Mouse (Mus musculus): Measurements from ENCODE around the gene Cyb561d2.
"Not testable (repeated sequence)": the region's sequence is repeated elsewhere in the genome, so short reads cannot be mapped to it uniquely, and the experiment has no call there.

Cyb561d2 gene

DNA sequence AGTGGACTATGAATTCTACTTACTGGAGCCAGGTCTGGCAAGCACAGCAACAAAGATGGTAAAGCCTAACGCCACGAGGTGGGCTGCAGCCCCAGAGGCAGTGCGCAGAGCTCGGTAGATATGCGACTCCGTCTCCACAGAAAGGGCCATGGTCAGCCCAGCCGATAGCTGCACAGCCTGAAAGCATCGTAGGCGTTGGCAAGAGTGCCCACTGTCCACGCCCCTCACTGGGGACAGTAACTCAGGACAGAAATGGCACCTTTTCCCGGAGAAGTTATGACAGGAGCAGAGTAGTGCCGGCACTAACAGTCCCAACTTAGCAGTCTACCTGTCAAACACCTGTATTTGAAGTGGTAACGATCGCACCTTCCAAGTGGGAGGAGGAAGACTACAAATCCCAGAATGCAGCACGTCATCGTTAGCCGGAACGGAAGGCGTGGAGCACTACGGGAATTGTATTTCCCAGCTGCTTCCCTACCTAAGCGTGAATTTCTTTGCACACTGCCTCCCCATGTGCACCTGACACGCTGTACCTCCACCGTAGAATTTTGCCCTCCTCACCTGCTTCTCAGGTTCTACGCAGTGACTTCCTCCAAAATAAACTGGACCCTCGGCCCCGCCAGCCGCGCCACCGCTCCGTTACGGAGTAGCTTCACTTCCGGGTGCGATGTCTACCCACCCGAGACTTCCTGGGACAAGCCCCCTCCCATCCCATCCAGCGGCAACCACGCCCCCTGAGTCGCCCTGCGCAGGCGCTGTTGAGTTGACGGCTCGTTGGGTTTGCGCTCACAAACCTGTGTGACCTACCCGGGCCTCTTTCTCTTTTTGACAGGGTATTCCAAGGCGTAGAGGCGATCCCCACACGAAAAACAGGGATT lies at the start of gene Cyb561d2, which contains the start of gene Nprl2:
Gene Cyb561d2, minus strand, starts transcription at position 720 of the 878 bp plus-strand sequence.
Gene Nprl2, plus strand, starts transcription at position 753 of the 878 bp plus-strand sequence.
- DNase-seq (ENCODE audit: low spot score) = peak; percentile 96

DNA sequence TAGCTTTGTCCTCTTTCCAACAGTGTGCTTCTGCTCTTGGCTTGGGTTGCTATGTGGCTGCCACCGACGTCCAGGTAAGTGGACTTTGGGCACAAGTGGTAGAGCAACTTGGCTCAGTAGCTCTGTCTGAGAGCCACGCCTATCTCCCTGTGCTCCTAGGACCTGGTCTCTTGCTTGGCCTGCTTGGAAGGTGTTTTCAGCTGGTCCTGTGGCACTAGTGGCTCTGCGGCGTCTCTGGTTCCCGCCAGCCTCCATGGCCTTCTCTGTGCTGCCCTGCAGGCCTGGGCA lies 48.7 kb upstream of the Cyb561d2 start:
- no peak for DNase-seq (ENCODE audit: low spot score)

DNA sequence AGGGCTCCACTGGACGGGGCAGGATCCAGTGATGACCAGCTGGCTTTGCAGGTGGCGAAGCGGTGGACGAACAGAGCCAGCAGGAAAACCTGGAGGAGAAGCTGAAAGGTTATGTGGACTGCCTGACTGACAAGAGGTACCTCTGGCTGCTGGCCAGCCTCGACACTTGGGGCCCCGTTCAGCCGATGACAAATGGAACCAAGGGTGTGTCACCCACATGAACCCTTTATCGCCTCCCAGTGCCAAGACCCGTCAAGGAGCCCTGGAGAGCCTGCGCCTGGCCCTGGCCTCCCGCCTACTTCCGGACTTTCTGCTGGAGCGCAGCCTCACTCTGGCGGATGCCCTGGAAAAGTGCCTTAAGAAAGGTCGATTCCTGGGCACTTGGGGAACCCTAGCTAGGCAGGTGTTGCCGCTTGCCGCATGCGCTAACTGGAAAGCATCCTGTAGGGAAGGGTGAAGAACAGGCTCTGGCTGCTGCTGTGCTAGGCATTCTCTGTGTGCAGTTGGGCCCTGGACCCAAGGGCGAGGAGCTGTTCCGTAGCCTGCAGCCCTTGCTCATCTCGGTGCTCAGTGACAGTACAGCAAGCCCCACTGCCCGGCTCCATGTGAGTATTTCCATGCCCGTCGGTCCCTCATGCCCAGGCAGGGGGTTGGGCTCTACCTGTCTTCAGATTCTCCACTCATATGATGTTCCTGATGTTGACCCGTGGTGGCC lies 48.2 kb upstream of the Cyb561d2 start:
- peak; percentile 89 for DNase-seq (ENCODE audit: low spot score)

DNA sequence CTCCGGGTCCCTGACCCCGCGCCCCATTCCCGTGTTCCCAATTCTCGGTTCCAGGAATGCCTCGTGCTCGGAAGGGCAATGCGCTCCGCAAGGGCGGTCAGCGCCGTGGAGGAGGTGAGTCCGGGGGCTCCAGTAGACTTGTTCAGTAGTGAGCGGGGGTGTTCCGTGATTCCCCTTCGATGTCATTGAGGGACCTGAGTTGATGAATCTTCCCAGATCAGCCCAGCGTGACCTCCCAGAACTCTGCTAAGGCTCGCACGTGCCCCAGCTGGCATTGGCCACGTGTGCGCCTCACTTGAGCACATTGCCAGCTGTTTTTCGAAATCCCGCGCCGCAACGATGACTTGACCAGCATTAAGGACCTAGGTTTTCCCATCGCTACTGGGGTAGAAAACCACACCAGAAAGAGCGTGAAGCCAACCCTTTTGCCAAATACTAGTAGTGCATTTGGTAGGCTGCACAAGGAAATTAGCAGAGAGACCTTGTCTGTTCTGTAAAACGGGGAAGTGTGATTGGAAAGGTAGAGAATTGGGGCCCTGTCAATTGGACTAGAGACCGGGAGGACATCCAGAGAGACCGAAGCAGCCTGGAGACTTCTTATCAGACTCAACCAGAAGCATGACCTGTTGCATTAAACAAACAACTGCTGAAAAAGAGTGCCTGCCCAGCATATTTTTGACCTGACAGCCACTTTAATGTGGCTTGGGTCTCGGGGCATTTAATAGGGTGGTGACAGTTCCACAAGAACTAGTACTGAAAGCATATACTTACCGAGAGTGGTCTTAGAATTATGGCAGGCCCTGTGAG lies 46.0 kb upstream of the Cyb561d2 start:
- DNase-seq (ENCODE audit: low spot score) = no peak

DNA sequence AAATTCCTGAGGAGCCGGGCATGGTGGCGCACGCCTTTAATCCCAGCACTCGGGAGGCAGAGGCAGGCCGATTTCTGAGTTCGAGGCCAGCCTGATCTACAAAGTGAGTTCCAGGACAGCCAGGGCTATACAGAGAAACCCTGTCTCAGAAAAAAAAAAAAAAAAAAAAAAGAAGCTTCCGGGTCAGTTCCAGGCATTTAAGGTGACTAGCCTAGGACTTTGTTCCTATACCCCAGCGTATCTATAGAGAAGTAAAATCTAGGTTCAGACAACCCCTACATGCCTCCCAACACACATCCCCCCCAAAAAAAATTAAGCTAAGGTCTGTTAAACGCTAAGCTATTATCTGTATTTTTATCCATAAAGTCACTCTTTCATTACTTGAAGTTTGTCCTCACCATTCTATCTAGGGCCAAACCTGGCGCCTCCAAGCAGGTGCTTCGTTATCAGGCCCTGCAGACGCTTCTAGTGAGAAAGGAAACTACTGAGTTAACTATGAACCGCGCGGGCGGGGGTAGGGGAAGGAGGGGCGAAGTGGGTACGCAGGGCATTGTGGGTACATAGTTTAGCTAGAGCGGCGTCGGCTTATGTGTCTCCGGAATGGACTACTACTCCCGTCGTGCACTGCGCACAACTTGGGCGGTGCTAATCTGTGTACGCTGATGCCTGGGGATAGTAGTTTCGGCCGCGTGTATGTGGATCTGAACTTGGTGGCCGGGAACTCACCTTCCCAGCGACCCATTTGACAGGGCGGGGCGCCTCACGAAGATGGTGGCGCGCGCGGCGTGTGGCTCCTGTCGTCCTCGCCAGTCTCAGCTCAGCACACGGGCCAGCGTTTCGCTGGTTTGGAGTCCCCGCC lies 45.2 kb upstream of the Cyb561d2 start, which contains the start of gene Ifrd2:
Gene Ifrd2, plus strand, starts transcription at position 669 of the 859 bp plus-strand sequence.
- DNase-seq (ENCODE audit: low spot score) = peak; percentile 99

DNA sequence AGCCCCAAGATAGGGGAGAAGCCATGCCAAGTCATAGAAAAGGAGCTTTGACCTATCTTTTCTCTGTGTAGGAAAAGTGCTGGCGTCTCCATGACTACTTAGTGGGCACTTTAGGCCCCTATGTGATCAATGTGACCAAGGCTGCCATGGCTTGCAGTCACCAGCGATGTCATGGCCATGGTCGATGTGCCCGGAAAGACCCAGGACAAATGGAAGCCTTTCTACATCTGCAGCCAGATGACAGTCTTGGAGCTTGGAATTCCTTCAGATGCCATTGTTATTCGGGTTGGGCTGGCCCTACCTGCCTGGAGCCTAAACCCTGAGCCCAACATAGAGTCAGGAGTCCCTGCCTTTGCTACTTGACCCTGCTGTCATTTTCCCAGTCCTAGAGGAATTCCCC lies 44.5 kb upstream of the Cyb561d2 start:
- DNase-seq (ENCODE audit: low spot score) = no peak

DNA sequence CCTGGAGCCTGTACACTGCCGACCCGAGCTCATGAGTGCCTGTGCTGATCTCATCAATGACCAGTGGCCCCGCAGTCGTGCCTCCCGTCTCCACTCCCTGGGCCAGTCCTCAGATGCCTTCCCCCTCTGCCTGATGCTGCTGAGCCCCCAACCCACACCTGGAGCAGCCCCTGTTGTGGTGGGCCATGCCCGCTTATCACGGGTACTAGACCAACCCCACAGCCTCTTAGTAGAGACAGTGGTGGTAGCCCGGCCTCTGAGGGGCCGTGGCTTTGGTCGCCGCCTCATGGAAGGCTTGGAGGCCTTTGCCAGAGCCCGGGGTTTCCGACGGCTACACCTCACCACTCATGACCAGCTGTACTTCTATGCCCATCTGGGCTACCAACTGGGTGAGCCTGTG lies 41.2 kb upstream of the Cyb561d2 start:
- DNase-seq (ENCODE audit: low spot score) = no peak

DNA sequence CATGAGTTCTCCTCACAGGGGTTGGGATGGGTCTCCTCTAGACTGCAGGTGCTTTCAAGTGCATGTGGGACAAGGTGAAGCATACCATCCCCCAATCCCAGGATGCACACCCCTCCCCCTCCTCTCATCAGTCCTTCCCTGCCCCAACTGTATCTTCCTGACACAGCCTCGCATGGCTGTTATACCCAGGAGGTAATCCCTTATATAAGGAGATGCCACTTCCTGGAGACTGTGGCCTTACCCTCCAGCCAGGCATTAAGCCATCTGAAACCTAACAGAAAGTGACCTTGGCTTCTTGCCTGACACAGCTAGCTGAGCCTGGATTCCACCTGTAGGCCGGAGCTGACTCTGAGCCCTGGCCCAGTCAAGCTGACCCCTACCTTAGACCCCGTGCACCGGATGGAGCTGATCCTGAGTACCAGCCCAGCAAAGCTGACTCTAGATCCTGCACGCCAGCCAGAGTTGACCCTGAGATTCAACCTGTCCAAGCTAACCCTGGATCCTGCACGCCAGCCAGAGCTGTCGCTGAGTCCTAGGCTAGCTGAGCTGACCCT lies 40.6 kb upstream of the Cyb561d2 start:
- DNase-seq (ENCODE audit: low spot score) = no peak

DNA sequence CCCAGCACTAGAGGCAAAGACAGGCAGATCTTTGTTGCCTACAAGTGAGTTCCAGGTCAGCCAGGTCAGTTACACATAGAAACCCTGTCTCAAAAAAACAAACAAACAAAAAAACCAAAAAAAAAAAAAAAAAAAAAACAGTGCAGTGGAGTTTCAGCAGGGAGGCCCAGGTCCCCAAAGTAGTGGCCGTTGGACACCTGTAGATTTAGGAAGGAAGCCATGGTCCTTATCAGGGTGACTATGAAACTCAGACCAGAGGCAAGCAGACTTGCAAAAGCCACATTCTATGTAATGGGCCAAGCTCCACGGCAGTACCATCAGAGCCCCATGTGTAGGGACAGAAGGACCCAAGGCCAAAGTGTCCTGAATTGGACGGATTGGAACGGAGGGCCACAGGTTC lies 39.6 kb upstream of the Cyb561d2 start:
- no peak for DNase-seq (ENCODE audit: low spot score)

DNA sequence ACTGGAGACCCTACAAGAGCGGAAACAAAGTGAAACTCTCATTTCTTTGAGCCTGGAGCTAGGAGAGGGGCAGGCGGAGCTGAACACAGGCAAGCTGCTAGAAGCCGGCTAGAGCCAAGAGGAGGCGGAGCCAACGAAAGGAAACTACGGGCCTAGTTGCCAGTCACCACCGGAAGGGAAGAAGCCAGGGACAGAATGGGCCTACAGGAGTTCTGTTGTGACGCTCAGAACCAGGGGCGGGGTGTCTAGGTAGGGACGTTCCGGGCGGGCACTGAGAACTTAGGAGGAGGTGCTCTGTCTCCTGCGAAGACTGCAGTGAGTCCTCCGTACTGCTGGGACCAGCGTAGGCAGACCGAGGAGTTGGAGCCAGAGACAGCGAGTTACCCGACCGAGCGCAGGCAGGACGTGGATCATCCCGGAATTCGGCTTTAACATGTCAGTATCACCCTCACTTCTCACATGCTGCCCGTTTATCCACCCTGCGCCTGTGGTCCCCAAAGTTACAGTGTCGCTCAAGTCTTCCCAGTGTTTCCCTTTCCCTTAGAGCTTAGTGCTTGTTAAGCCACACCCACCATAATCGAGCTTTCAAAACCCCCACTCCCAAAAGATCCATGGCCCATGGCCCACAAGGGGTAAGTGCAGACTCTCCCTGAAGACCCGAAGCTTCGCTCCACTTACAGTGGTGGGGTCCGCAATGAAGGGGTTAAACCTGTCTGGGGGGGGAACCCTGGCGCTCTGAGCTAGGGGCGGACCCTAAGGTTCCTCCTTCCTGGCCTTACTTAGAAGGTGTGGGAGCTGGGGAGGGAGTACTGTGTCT lies 38.7 kb upstream of the Cyb561d2 start, which contains the start of gene Hyal3:
Gene Hyal3, plus strand, starts transcription at position 318 of the 817 bp plus-strand sequence.
- DNase-seq (ENCODE audit: low spot score) = peak; percentile 96

DNA sequence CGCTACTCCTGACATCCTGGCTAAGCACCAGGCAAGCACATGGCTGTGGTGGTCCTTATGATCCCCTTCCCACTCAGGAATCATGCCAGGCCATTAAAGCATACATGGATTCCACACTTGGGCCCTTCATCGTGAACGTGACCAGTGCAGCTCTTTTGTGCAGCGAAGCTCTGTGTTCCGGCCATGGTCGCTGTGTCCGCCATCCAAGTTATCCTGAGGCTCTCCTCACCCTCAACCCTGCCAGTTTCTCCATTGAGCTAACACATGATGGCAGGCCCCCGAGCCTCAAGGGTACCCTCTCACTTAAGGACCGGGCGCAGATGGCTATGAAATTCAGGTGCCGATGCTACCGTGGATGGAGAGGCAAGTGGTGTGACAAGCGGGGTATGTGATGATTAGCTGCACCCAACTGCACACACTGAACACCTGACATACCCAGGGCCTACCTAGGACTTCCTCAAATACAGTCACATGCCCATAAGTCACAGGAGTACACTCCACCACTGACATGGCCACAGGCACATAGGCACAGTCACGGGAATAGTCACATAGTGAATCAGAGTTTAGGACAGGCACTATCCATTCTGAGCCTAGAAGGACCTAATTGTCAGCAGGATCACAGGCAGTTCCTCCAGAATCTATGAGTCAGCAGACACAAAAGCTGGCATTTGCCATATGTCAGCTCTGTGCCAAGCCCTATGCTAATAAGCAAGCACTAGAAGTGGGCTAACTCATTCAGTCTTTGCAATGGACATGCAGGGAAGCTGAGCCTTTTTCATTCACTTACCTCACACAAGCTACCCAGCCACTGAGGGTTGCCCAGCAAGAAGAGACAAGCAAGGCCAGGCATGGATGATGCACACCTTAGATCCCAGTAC lies 37.3 kb upstream of the Cyb561d2 start:
- DNase-seq (ENCODE audit: low spot score) = no peak

DNA sequence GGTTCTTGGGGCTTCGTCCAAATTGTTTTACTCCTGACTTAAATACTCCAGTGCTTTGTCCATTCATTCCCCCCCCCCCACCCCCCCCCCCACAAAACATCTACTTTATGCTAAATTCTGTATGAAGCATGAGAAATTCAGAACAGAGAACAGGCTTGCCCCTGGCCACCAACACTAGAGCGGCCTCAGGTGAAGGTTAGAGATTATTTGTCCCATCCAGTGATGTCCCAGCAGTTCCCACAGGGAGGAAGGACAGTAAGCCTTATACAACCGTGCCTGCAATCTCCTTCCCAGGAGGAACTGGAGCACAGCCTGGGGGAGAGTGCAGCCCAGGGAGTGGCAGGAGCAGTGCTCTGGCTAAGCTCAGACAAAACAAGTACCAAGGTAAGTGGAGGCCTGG lies 36.6 kb upstream of the Cyb561d2 start, which contains the start of gene Naa80:
Gene Naa80, plus strand, starts transcription at position 301 of the 400 bp plus-strand sequence.
- DNase-seq (ENCODE audit: low spot score) = no peak

DNA sequence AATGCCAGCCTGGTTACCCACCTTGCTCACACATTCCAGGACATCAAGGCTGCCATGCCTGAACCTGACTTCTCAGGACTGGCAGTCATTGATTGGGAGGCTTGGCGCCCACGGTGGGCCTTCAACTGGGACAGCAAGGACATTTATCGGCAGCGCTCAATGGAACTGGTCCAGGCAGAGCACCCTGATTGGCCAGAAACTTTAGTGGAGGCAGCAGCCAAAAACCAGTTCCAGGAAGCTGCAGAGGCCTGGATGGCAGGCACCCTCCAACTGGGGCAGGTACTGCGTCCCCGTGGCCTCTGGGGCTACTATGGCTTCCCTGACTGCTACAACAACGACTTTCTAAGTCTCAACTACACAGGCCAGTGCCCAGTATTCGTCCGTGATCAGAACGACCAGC lies 35.9 kb upstream of the Cyb561d2 start:
- no peak for DNase-seq (ENCODE audit: low spot score)

DNA sequence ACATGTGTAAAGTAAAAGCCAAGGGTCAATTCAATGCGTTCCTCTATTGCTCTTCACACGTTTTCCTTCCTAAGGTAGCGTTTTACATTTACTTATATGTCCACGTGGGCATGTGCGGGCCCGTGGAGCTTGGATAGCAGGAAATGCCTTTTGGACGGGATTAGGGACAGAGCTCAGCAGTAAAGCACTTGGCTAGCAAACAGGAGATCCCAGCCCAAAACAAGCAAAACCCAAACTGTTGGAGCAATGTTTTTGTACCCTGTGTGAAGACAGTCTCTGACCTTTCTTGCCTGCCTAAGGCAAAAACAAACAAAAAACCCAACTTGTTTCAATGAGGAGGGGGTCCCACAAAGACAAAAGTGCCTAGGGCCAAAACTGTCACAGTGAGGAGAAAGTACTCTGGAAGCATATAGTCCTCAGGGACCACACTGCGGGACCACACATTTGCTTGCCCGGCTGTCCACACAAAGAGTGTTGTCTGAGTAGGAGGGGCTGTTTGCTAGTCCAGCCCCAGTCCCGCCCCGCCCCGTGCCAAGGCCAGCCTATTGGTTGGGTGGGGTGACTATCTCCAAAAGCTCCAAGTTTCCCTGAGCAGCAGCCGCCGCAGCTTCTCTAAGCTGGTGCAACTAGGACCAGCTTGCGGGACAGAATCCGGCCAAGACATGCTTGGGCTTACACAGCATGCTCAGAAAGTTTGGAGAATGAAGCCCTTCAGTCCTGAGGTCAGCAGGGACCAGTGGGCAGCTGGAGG lies 34.5 kb upstream of the Cyb561d2 start, which contains the start of gene Hyal1:
Gene Hyal1, plus strand, starts transcription at position 571 of the 751 bp plus-strand sequence.
- DNase-seq (ENCODE audit: low spot score) = peak; percentile 84

DNA sequence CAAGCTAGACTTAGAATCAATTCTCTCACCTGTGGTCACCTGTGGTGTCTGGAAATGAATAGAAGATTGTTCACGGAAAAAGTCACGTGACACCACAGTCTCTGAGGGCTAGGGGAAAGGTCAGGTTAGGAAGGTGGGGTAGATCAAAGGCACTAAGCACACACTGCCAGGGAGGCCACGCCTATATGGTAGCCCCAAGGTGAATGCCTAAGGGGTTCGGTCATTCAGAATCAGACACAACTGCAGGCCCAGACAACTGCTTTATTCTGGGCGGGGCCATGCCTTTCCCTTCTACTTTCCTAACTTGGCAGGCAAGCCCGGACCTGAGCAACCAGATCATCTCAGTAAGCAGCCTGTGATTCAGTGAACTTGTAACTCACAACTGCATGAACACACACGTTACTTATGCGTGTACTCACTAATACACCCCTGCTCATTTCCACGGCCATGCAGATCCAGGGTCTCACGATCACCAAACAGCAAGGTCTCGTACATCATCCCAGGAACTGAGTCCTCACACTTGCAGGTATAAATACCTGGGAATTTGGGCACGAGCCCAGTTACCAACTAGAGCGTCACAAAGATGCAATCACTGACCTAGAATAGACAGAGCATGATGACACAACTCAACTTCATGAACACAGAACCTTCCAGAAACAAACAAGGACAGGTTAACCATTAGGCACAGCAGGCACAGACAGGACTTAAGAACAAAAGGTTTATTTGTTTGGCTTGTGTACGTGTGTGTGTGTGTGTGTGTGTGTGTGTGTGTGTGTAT lies 33.8 kb upstream of the Cyb561d2 start:
- DNase-seq (ENCODE audit: low spot score) = no peak

DNA sequence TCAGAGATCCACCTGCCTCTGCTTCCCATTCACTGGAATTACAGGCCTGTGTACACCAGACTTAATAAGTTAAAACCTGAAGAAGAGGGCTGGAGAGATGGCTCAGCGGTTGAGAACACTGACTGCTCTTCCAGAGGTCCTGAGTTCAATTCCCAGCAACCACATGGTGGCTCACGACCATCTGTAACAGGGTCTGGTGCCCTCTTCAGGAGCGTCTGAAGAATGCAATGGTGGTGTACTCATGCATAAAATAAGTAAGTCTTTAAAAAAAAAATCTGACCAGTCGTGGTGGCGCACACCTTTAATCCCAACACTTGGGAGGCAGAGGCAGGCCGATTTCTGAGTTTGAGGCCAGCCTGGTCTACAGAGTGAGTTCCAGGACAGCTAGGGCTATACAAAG lies 31.8 kb upstream of the Cyb561d2 start:
- DNase-seq (ENCODE audit: low spot score) = not testable (repeated sequence)

DNA sequence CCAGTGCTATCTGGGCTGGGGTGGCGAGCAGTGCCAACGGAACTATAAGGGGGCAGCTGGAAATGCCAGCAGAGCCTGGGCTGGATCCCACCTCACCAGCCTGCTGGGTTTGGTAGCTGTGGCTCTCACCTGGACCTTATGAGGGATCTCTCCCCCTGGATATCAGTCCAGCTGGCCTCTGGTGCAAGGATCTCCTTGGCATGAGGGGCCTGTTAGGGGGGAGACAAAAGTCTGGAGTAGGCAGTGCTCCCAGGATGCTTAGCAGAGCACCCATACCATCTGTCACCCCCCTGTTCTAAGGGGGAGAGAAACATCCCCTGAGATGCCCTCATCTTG lies 30.3 kb upstream of the Cyb561d2 start:
- no peak for DNase-seq (ENCODE audit: low spot score)

All from lung, postnatal 25 days (tissue).